Mouse (Mus musculus): ENCODE measurements at regions not wholly inside any gene's neighbourhood (a gene's known extent, or its start where the extent isn't known, plus 50 kb on each side); places are given as distances from the start of the nearest gene placed in this dataset.
"Not testable (repeated sequence)": the region's sequence is repeated elsewhere in the genome, so short reads cannot be mapped to it uniquely, and the experiment has no call there.

DNA sequence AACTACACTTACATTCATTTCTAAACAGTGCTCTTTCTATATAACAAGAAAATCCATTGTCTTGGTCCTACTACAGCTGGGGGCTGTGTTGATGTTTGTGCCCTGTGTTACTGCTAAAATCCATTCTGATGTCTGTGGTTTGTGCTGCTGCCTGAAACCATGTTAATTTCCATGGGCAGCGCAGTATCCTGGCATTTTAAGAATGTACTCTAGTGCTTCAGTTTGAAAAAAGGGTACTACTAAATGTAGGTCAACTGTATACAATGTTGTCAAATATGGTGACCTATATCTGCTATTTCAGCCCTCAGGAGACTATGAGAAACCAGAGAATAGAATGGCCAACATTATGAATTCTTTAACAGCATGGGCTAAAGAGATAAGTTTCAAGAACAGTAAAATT, 1052.2 kb downstream of the Hace1 start:
- Histone ChIP-seq H3K4me1 (ENCODE audit: control insufficient read depth, insufficient read depth, low read length) (no peaks in the 10 kb centered on the region), H3K27me3 (ENCODE audit: control insufficient read depth, insufficient read depth, low read length) (no peaks in the 10 kb centered on the region), H3K9me3 (ENCODE audit: control insufficient read depth, low read length) (no peaks in the 10 kb centered on the region), H3K36me3 (ENCODE audit: control insufficient read depth, insufficient read depth, low read length) (no peaks in the 10 kb centered on the region), H3K27ac (ENCODE audit: low read depth, low read length) (no peak overlapping the region), H3K4me2 (no peak overlapping the region), H3K4me3 (ENCODE audit: low read depth, low read length) (no peak overlapping the region), H3K9ac (ENCODE audit: low read length) (no peak overlapping the region)
- 87% methylated on average over 1 of the region's 1 CpGs for WGBS
- DNase-seq (ENCODE audit: low spot score, missing footprints) (no peak), ATAC-seq (ENCODE audit: low FRiP score) (no peak)

- no peak overlapping the region for H3K9ac ChIP-seq (ENCODE audit: low read length)
- no peaks in the 10 kb centered on the region for H3K9me3 ChIP-seq (ENCODE audit: control insufficient read depth, low read length)
- no peak overlapping the region for H3K4me2 ChIP-seq
- ATAC-seq (ENCODE audit: low FRiP score), result no peak
- no peak overlapping the region for H3K4me3 ChIP-seq (ENCODE audit: low read depth, low read length)
- no peak overlapping the region for H3K27ac ChIP-seq (ENCODE audit: low read depth, low read length)
- no peak for DNase-seq (ENCODE audit: low spot score, missing footprints)
- no peaks in the 10 kb centered on the region for H3K27me3 ChIP-seq (ENCODE audit: control insufficient read depth, insufficient read depth, low read length)
- no peaks in the 10 kb centered on the region for H3K4me1 ChIP-seq (ENCODE audit: control insufficient read depth, insufficient read depth, low read length)
- H3K36me3 ChIP-seq (ENCODE audit: control insufficient read depth, insufficient read depth, low read length), result no peaks in the 10 kb centered on the region
Observed at GRCm38 (mm10) chr10:46663041-46663440, 1085.4 kb downstream of the Hace1 start.

DNA sequence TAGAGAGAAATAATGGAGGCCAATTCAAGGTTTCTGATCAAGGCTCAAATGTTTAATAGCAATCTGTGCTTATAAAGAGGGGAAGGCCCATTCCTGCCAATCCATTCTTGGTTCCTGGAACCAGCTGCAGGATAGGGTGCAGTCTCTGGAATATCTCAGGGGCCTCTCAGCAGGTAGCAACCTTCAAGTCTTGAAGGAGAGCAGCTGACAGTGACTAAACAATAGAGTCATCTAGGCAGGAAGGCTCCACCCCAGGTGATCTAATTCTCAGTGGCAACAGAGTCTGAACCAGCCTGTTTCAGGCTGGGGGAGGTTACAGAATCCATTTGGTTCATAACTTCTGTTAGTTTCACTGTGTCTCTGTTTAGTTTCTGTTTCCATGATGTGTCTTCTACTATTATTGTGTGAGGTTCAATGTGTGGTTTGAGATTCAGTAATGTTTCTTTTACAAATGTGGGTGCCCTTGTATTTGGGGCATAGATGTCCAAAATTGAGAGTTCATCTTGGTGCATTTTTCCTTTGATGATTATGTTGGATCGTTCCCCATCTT, 1112.3 kb downstream of the Hace1 start:
- H3K36me3 ChIP-seq (ENCODE audit: control insufficient read depth, insufficient read depth, low read length), result not testable (repeated sequence)

DNA sequence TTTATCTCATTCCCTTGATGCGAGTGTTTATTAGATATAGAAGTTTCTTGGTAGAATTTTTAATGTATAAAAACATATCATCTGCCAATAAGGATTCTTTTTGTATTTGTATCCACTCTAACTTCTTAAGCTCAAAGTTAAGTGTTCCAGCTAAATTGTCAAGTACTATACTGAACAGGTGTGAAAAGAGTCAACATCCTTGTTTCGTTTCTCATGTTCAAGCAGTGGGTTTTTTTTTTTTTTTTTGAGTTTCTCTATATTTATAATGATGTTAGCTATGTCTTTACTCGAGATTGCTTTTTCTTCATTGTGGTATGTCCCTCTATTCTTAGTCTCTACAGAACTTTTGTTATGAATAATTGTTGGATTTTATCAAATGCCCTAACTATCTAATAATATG, 1115.0 kb downstream of the Hace1 start:
- no peak overlapping the region for H3K4me2 ChIP-seq
- H3K9me3 ChIP-seq (ENCODE audit: control insufficient read depth, low read length), result no peaks in the 10 kb centered on the region
- no peak overlapping the region for H3K4me3 ChIP-seq (ENCODE audit: low read depth, low read length)
- H3K36me3 ChIP-seq (ENCODE audit: control insufficient read depth, insufficient read depth, low read length), result no peaks in the 10 kb centered on the region
- no peak overlapping the region for H3K27ac ChIP-seq (ENCODE audit: low read depth, low read length)
- no peaks in the 10 kb centered on the region for H3K4me1 ChIP-seq (ENCODE audit: control insufficient read depth, insufficient read depth, low read length)
- DNase-seq (ENCODE audit: low spot score, missing footprints) (no peak), ATAC-seq (ENCODE audit: low FRiP score) (no peak)
- no peaks in the 10 kb centered on the region for H3K27me3 ChIP-seq (ENCODE audit: control insufficient read depth, insufficient read depth, low read length)
- WGBS, result 82% methylated on average over 3 of the region's 3 CpGs
- no peak overlapping the region for H3K9ac ChIP-seq (ENCODE audit: low read length)

More for the DNA sequence above, 1112.3 kb downstream of the Hace1 start:
- not testable (repeated sequence) for H3K27me3 ChIP-seq (ENCODE audit: control insufficient read depth, insufficient read depth, low read length); H3K4me3 ChIP-seq (ENCODE audit: low read depth, low read length); H3K27ac ChIP-seq (ENCODE audit: low read depth, low read length); DNase-seq (ENCODE audit: low spot score, missing footprints); H3K9ac ChIP-seq (ENCODE audit: low read length); ATAC-seq (ENCODE audit: low FRiP score); H3K9me3 ChIP-seq (ENCODE audit: control insufficient read depth, low read length); H3K4me2 ChIP-seq; H3K4me1 ChIP-seq (ENCODE audit: control insufficient read depth, insufficient read depth, low read length)
- 95% methylated on average over 1 of the region's 1 CpGs for WGBS

- ATAC-seq (ENCODE audit: low FRiP score) (peak; percentile 92), DNase-seq (ENCODE audit: low spot score, missing footprints) (peak; percentile 85)
- no peak overlapping the region for H3K27ac ChIP-seq (ENCODE audit: low read depth, low read length)
- no peak overlapping the region for H3K4me2 ChIP-seq
- WGBS, result 42% methylated on average over 2 of the region's 2 CpGs
- H3K9ac ChIP-seq (ENCODE audit: low read length), result no peak overlapping the region
- H3K27me3 ChIP-seq (ENCODE audit: control insufficient read depth, insufficient read depth, low read length), result no peaks in the 10 kb centered on the region
- no peaks in the 10 kb centered on the region for H3K36me3 ChIP-seq (ENCODE audit: control insufficient read depth, insufficient read depth, low read length)
- H3K9me3 ChIP-seq (ENCODE audit: control insufficient read depth, low read length), result no peaks in the 10 kb centered on the region
- H3K4me3 ChIP-seq (ENCODE audit: low read depth, low read length), result no peak overlapping the region
- no peaks in the 10 kb centered on the region for H3K4me1 ChIP-seq (ENCODE audit: control insufficient read depth, insufficient read depth, low read length)
Observed at GRCm38 (mm10) chr10:46697363-46698246, 1120.0 kb downstream of the Hace1 start.

DNA sequence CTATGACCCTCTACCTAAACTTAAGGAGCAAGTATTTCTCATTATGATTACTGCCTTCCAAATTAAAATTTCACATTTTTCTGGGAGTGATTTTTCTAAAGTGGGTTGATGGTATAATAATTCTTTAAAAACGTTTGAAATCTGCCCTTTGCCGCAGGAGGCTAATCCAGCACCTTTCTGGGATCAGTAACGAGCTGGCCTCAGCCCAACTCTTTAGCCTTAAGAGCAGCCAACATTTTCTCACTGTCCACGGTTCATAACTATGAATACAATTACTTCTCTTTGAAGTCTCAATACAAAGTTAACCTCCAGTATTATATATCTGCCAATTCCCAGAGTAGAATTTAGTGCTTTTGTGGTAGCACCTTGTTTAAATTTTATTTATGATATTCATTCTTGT, 1123.6 kb downstream of the Hace1 start:
- Histone ChIP-seq H3K4me1 (ENCODE audit: control insufficient read depth, insufficient read depth, low read length) (no peaks in the 10 kb centered on the region), H3K27me3 (ENCODE audit: control insufficient read depth, insufficient read depth, low read length) (no peaks in the 10 kb centered on the region), H3K4me3 (ENCODE audit: low read depth, low read length) (no peak overlapping the region), H3K9me3 (ENCODE audit: control insufficient read depth, low read length) (no peaks in the 10 kb centered on the region), H3K9ac (ENCODE audit: low read length) (no peak overlapping the region), H3K4me2 (no peak overlapping the region), H3K36me3 (ENCODE audit: control insufficient read depth, insufficient read depth, low read length) (no peaks in the 10 kb centered on the region), H3K27ac (ENCODE audit: low read depth, low read length) (no peak overlapping the region)
- ATAC-seq (ENCODE audit: low FRiP score) (no peak), DNase-seq (ENCODE audit: low spot score, missing footprints) (no peak)
- 67% methylated on average over 4 of the region's 4 CpGs for WGBS

GRCm38 (mm10) chr10:46708022-46708421, 1130.4 kb downstream of the Hace1 start:
- H3K36me3 ChIP-seq (ENCODE audit: control insufficient read depth, insufficient read depth, low read length); H3K9me3 ChIP-seq (ENCODE audit: control insufficient read depth, low read length); H3K4me3 ChIP-seq (ENCODE audit: low read depth, low read length); H3K27ac ChIP-seq (ENCODE audit: low read depth, low read length); H3K4me1 ChIP-seq (ENCODE audit: control insufficient read depth, insufficient read depth, low read length); ATAC-seq (ENCODE audit: low FRiP score); H3K9ac ChIP-seq (ENCODE audit: low read length); DNase-seq (ENCODE audit: low spot score, missing footprints); H3K27me3 ChIP-seq (ENCODE audit: control insufficient read depth, insufficient read depth, low read length); H3K4me2 ChIP-seq: not testable (repeated sequence)

DNA sequence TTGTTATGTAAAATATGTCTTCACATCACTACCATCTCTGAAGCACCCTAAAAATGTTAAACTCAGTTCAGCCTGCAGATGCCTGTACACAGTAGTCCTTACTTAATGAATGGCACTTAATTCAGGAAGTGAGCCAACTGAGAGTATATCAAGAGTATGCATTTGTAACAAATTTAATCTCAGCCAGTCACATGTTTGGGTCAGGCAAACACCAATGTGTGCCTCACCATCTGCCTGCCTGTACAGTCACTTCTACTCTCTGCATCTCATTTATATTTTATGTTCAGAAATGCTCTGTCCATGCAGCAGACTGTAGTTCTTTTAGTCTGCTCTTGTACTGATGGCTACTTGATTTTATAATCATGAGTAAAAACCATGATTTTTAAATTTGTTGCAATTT, 1135.1 kb downstream of the Hace1 start:
- Histone ChIP-seq H3K9me3 (ENCODE audit: control insufficient read depth, low read length) (no peaks in the 10 kb centered on the region), H3K4me3 (ENCODE audit: low read depth, low read length) (no peak overlapping the region), H3K27me3 (ENCODE audit: control insufficient read depth, insufficient read depth, low read length) (no peaks in the 10 kb centered on the region), H3K4me1 (ENCODE audit: control insufficient read depth, insufficient read depth, low read length) (no peaks in the 10 kb centered on the region), H3K36me3 (ENCODE audit: control insufficient read depth, insufficient read depth, low read length) (no peaks in the 10 kb centered on the region), H3K4me2 (no peak overlapping the region), H3K27ac (ENCODE audit: low read depth, low read length) (no peak overlapping the region), H3K9ac (ENCODE audit: low read length) (no peak overlapping the region)
- no peak for DNase-seq (ENCODE audit: low spot score, missing footprints)
- peak; percentile 24; the same call in 1 of the 2 replicates for ATAC-seq (ENCODE audit: low FRiP score)

- Histone ChIP-seq H3K4me3 (ENCODE audit: low read depth, low read length) (no peak overlapping the region), H3K9ac (ENCODE audit: low read length) (no peak overlapping the region), H3K4me1 (ENCODE audit: control insufficient read depth, insufficient read depth, low read length) (no peaks in the 10 kb centered on the region), H3K27ac (ENCODE audit: low read depth, low read length) (no peak overlapping the region), H3K9me3 (ENCODE audit: control insufficient read depth, low read length) (no peaks in the 10 kb centered on the region), H3K36me3 (ENCODE audit: control insufficient read depth, insufficient read depth, low read length) (no peaks in the 10 kb centered on the region), H3K4me2 (no peak overlapping the region), H3K27me3 (ENCODE audit: control insufficient read depth, insufficient read depth, low read length) (no peaks in the 10 kb centered on the region)
- DNase-seq (ENCODE audit: low spot score, missing footprints) (peak; percentile 49), ATAC-seq (ENCODE audit: low FRiP score) (peak; percentile 53)
- 63% methylated on average over 2 of the region's 2 CpGs for WGBS
Observed at GRCm38 (mm10) chr10:46718349-46719087, 1140.9 kb downstream of the Hace1 start.
